Mouse (Mus musculus) thymus, adult 2 months (tissue): Measurements from ENCODE around the gene Adamtsl2.

ENCODE experiments used
- CTCF ChIP-seq: fragments of 200-500 bp; IDR thresholded peaks from 2 replicates; pipeline ENCODE4 v1.5.1; 2012; ENCODE audit warnings: mild to moderate bottlenecking, control low read depth, low read length, moderate library complexity, borderline replicate concordance; ENCODE audit not compliant: control insufficient read depth, poor library complexity, insufficient read depth; ENCODE audit errors: extremely low read depth
- POLR2A ChIP-seq: fragments of 200-500 bp; IDR thresholded peaks from 2 replicates; pipeline ENCODE4 v1.6.1; 2012; ENCODE audit warnings: mild to moderate bottlenecking, low read length, control low read depth, moderate library complexity; ENCODE audit not compliant: control insufficient read depth, poor library complexity, insufficient read depth; ENCODE audit errors: extremely low read depth

DNA sequence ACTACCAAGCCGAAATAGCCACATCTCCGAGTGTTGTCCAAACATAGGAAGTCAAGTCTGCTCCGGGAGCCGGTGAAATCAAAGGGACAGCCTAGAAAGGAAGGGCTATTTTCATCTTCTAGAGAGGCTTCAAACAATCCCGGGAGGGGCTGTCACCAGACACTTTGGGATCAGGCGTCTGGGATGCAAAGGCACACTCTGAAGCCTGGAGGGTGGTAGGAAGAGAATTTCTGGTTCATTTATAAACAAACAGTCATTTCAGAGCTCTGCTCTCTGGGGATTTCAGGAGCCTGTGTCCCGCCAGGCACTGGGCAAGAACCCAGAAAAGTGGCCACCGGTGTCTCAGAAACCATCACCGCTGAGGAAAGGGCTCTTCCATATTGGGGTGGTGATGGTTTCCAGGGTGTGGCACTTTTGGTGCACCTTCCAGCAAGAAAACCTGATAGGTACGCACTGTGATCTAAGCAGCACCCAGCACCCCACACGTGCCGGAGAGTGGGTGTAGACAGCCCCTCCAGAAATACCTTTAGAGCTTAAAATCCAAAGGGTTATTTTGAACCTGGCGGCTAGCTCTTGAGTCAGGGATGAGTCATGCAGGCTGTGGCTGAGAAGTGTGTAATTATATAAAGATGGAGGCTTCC lies 17.3 kb downstream of the Adamtsl2 start:
- TF ChIP-seq CTCF (no peak), POLR2A (no peak)
